Mouse (Mus musculus) erythroblast, embryonic 14.5 days (primary cell): ENCODE results near the gene Gpr12.

Experiments
- GATA1 ChIP-seq: IDR thresholded peaks from 2 replicates; pipeline ENCODE4 v1.6.1; 2012; ENCODE audit warnings: low read length, inconsistent platforms, mixed read lengths
- TAL1 ChIP-seq: IDR thresholded peaks from 3 replicates; pipeline ENCODE4 v1.6.1; 2012; ENCODE audit warnings: low read length, inconsistent platforms, mixed read lengths

GRCm38 (mm10) chr5:146597503-146597874, 12.4 kb upstream of the Gpr12 start:
- no peak for TF ChIP-seq GATA1
- no peak for TF ChIP-seq TAL1
